Mouse (Mus musculus): Measurements from ENCODE around the gene Ppp1r16b. TPM values are rescaled to one million over a fixed set of nuclear protein-coding genes. Genes with fewer than 3 reads are reported as not detected.

The Ppp1r16b gene
- polyA plus RNA-seq, 1 experiment from 2014 or later = 30.6 TPM

GRCm38 (mm10) chr2:158815686-158816085, 150.5 kb downstream of the Ppp1r16b start:
- Histone ChIP-seq H3K9ac (replicated peaks; ENCODE audit: low read depth) (no peak overlapping the region), H3K36me3 (ENCODE audit: insufficient read depth, low read length) (peaks cover 6% of the 10 kb centered on the region; the same call in 1 of the 2 replicates), H3K27me3 (replicated peaks; ENCODE audit: insufficient read depth, low read length) (no peaks in the 10 kb centered on the region), H3K4me1 (ENCODE audit: insufficient read depth, low read depth, low read length) (no peaks in the 10 kb centered on the region), H3K4me2 (replicated peaks; ENCODE audit: low read depth, low read length) (no peak overlapping the region), H3K4me3 (ENCODE audit: low read depth, low read length) (no peak overlapping the region), H3K9me3 (ENCODE audit: low read length) (no peaks in the 10 kb centered on the region), H3K27ac (ENCODE audit: low read length) (no peak overlapping the region)
- DNase-seq (ENCODE audit: low spot score) (no peak), ATAC-seq (no peak)
- TF ChIP-seq CTCF (IDR thresholded peaks at IDR 0.05) = no peak
- no peak for TF ChIP-seq EP300 (IDR thresholded peaks at IDR 0.05)

MicroRNA genes within 50 kb of the gene (microRNA counts, 519-probe panel; counts per million panel counts)
- microRNA mmu-miR-3474 = not detected

Small RNA genes within 50 kb of the gene (microRNA-seq; reads per million reads assigned to microRNA genes)
- gene Gm26141 (not detected), gene Mir3474 (1.7 reads per million)

Other genes starting within 250 kb of the Ppp1r16b start
- 0.45 and 0.62 TPM in 2 replicates for gene Adig, start 162.8 kb upstream of the Ppp1r16b start, polyA plus RNA-seq (2015; fragmentation: Nextera tagmentation; extraction: Ambion mirVana)
- gene Arhgap40, start 152.6 kb upstream of the Ppp1r16b start, polyA plus RNA-seq (2015; fragmentation: Nextera tagmentation; extraction: Ambion mirVana) = 0.18 and 0.40 TPM in 2 replicates
- gene Slc32a1, start 54.6 kb upstream of the Ppp1r16b start, polyA plus RNA-seq (2015; fragmentation: Nextera tagmentation; extraction: Ambion mirVana) = not detected in 2 replicates
- gene Actr5, start 40.5 kb upstream of the Ppp1r16b start, polyA plus RNA-seq (2015; fragmentation: Nextera tagmentation; extraction: Ambion mirVana) = 6.4 and 6.6 TPM in 2 replicates
- gene Fam83d, start 102.7 kb downstream of the Ppp1r16b start, polyA plus RNA-seq (2015; fragmentation: Nextera tagmentation; extraction: Ambion mirVana) = 4.5 and 5.5 TPM in 2 replicates
- gene Dhx35, start 129.4 kb downstream of the Ppp1r16b start, polyA plus RNA-seq (2015; fragmentation: Nextera tagmentation; extraction: Ambion mirVana) = 5.6 and 6.4 TPM in 2 replicates